Mouse (Mus musculus): Measurements from ENCODE around the gene Zfp428.

GRCm38 (mm10) chr7:24467886-24468285 lies 38.9 kb upstream of the Zfp428 start:
- no peak for TF ChIP-seq CHD2 (IDR thresholded peaks at IDR 0.05; ENCODE audit: low read length)
- TF ChIP-seq E2F4 (IDR thresholded peaks at IDR 0.05; ENCODE audit: borderline replicate concordance, low read depth, low read length) = no peak
- TF ChIP-seq GATA1 (IDR thresholded peaks at IDR 0.05; ENCODE audit: low read depth, low read length) = no peak
- TF ChIP-seq JUND (IDR thresholded peaks at IDR 0.05; ENCODE audit: low read depth, low read length) = no peak
